Mouse (Mus musculus): ENCODE results near the gene Fam169b. TPM values are rescaled to one million over a fixed set of nuclear protein-coding genes. Genes with fewer than 3 reads are reported as not detected.
"Not testable (repeated sequence)": the region's sequence is repeated elsewhere in the genome, so short reads cannot be mapped to it uniquely, and the experiment has no call there.

Gene Fam169b
- total and polyA plus RNA-seq, 3 experiments = 0.16 to 0.61 TPM; not detected in 1

DNA sequence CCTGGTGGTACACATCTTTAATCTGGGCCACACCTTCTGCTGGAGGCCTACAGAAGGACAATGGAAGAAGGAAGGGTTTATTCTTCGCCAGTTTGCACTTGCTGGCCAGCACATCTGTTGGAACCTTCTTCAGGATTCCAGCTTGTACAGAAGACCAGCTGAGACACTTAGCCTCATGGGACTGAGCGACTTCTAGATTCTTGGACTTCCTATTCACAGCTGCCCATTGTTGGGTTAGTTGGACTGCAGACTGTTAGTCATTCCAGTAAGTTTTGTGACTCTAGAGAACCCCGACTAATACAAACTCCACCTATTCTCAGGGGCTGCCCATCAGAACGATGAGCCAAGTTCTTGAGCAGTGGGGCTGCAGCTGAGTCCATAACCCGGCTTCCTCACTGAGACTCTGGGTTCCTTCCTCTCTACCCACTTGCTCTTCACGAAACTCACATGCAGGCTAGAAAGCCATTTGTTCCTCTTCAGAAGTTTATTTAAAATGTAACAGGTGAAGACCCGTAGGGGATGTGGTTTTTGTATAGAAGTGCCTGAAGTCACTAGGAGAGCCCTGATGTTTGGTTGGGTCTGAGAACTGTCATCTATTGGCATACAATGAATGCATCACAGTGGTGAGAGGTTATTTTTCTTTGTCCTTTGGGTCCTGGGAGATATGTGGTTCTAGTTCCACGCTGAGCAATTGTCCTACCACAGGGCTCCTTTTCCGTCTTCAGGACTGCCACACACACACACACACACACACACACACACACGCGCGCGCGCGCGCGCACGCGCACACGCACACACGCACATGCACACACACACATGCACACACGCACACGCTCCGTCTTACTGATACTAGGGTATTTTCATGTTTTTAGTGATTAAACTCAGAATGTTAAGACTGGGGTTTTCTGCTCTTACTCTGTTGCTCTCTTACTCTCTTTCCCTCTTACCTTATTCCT is 13.2 kb downstream of the Fam169b start:
- Histone ChIP-seq H3K36me3 (ENCODE audit: control insufficient read depth, insufficient read depth, low read length) (no peaks in the 10 kb centered on the region), H3K4me3 (no peak overlapping the region), H3K4me1 (ENCODE audit: control insufficient read depth, insufficient read depth, low read length) (peaks cover 6% of the 10 kb centered on the region), H3K79me2 (replicated peaks; ENCODE audit: control insufficient read depth, insufficient read depth, low read length) (no peaks in the 10 kb centered on the region), H3K27ac (no peak overlapping the region), H3K27me3 (ENCODE audit: control insufficient read depth, insufficient read depth, low read length) (no peaks in the 10 kb centered on the region), H3K9ac (ENCODE audit: low read depth, low read length) (no peak overlapping the region)
- peak in 1 of 2 experiments; percentile 19 for DNase-seq
- no peak for TF ChIP-seq EP300 (IDR thresholded peaks at IDR 0.05; ENCODE audit: insufficient read depth, low read depth, low read length)
- no peak for TF ChIP-seq CTCF (IDR thresholded peaks at IDR 0.05)
- no peak for TF ChIP-seq POLR2A (IDR thresholded peaks at IDR 0.05; ENCODE audit: insufficient read depth, low read depth, low read length)
- intact Hi-C loops (cut with DNase I) = loop anchor here (5.0 kb wide), 1 partner anchor 65 kb away; no protein-coding TSS in a partner anchor
- 80% methylated on average over 24 of the region's 24 CpGs for WGBS

DNA sequence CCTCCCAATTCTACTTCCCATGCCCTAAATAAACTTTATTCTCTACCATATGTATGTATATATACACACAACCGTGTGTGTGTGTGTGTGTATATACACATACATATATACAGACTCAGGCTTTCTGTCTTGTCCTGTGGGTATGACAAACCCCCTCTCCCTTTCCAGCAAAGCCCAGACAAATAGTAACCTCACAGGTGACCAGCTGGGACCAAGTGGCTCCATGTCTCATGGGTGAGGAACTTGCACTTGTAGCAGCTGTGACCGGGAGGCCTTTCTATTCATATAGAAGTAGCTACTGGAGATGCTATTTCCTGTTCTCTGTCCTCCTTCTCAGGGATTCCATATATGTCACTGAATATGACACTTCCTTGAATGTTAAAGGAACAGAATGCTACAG is 13.9 kb downstream of the Fam169b start:
- Histone ChIP-seq H3K36me3 (ENCODE audit: control insufficient read depth, insufficient read depth, low read length) (no peaks in the 10 kb centered on the region), H3K79me2 (replicated peaks; ENCODE audit: control insufficient read depth, insufficient read depth, low read length) (no peaks in the 10 kb centered on the region), H3K4me3 (no peak overlapping the region), H3K4me1 (ENCODE audit: control insufficient read depth, insufficient read depth, low read length) (peaks cover 6% of the 10 kb centered on the region), H3K9ac (ENCODE audit: low read depth, low read length) (no peak overlapping the region), H3K27ac (no peak overlapping the region), H3K27me3 (ENCODE audit: control insufficient read depth, insufficient read depth, low read length) (no peaks in the 10 kb centered on the region)
- DNase-seq = no peak
- TF ChIP-seq CTCF (IDR thresholded peaks at IDR 0.05) = no peak
- 67% methylated on average over 2 of the region's 2 CpGs for WGBS
- intact Hi-C loops (cut with DNase I) = loop anchor here (5.0 kb wide), 1 partner anchor 65 kb away; no protein-coding TSS in a partner anchor

DNA sequence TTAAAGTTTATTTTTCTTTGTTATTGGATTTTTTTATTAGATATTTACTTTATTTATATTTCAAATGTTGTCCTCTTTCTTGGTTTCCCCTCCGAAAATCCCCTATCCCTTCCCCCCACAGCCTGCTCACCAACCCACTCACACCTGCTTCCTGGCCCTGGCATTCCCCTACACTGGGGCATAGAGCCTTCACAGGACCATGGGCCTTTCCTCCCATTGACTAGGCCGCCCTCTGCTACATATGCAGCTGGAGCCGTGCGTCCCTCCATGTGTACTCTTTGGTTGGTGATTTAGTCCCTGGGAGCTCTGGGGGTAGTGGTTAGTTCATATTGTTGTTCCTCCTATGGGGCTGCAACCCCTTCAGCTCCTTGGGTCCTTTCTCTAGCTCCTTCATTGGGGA is 14.4 kb downstream of the Fam169b start:
- intact Hi-C loops (cut with DNase I) = loop anchor here (5.0 kb wide), 1 partner anchor 66 kb away; no protein-coding TSS in a partner anchor
- not testable (repeated sequence) for H3K27ac ChIP-seq; H3K27me3 ChIP-seq (ENCODE audit: control insufficient read depth, insufficient read depth, low read length); H3K36me3 ChIP-seq (ENCODE audit: control insufficient read depth, insufficient read depth, low read length); DNase-seq; H3K9ac ChIP-seq (ENCODE audit: low read depth, low read length); H3K4me3 ChIP-seq; H3K79me2 ChIP-seq (replicated peaks; ENCODE audit: control insufficient read depth, insufficient read depth, low read length); H3K4me1 ChIP-seq (ENCODE audit: control insufficient read depth, insufficient read depth, low read length)
- WGBS = 76% methylated on average over 4 of the region's 4 CpGs

DNA sequence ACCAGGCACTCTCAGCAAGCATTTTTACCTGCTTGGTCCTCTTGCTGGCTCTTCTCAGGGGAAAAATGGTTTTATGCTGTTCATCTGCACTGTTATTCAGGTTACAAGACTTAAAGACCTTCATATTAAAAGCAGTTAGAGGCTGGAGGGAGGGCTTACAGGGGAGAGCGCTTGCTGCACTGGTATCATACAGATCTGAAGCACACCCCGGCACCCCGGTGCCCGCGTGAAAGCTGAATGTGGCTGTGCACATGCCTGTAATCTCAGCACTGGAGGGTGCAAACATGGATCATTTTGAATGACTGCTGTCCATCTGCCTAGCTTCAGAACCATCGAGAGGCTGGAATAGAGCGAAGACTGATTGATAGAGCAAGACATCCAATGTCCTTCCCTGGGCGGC is 15.4 kb downstream of the Fam169b start:
- no peak for DNase-seq
- H3K4me1 ChIP-seq (ENCODE audit: control insufficient read depth, insufficient read depth, low read length) = peaks cover 6% of the 10 kb centered on the region
- H3K27ac ChIP-seq = no peak overlapping the region
- no peaks in the 10 kb centered on the region for H3K36me3 ChIP-seq (ENCODE audit: control insufficient read depth, insufficient read depth, low read length)
- no peak overlapping the region for H3K4me3 ChIP-seq
- intact Hi-C loops (cut with DNase I) = loop anchor here (5.0 kb wide), 1 partner anchor 67 kb away; no protein-coding TSS in a partner anchor
- TF ChIP-seq EP300 (IDR thresholded peaks at IDR 0.05; ENCODE audit: insufficient read depth, low read depth, low read length) = no peak
- no peak for TF ChIP-seq POLR2A (IDR thresholded peaks at IDR 0.05; ENCODE audit: insufficient read depth, low read depth, low read length)
- TF ChIP-seq CTCF (IDR thresholded peaks at IDR 0.05) = no peak
- H3K79me2 ChIP-seq (replicated peaks; ENCODE audit: control insufficient read depth, insufficient read depth, low read length) = no peaks in the 10 kb centered on the region
- no peak overlapping the region for H3K9ac ChIP-seq (ENCODE audit: low read depth, low read length)
- no peaks in the 10 kb centered on the region for H3K27me3 ChIP-seq (ENCODE audit: control insufficient read depth, insufficient read depth, low read length)
- WGBS = 92% methylated on average over 8 of the region's 8 CpGs

DNA sequence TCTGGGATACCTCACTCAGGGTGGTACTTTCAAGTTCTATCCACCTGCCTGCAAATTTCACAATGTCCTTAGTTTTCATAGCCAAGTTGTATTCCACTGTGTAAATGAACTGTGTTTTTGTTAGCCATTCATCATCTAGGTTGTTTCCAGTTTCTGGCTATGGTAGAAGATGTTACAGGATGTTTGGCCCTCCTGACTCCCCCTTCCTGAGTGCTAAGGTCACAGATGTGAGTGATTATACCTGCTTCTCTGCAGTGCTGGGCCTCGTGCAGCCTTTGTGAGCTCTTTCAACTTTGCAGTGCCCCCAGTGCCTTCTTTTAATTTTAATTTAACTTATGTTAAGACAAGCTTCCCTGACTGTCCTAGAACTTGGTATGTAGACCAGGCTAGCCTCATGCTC is 18.0 kb downstream of the Fam169b start:
- Histone ChIP-seq H3K36me3 (ENCODE audit: control insufficient read depth, insufficient read depth, low read length) (no peaks in the 10 kb centered on the region), H3K4me1 (ENCODE audit: control insufficient read depth, insufficient read depth, low read length) (no peaks in the 10 kb centered on the region), H3K27me3 (ENCODE audit: control insufficient read depth, insufficient read depth, low read length) (no peaks in the 10 kb centered on the region), H3K9ac (ENCODE audit: low read depth, low read length) (no peak overlapping the region), H3K27ac (no peak overlapping the region), H3K79me2 (replicated peaks; ENCODE audit: control insufficient read depth, insufficient read depth, low read length) (no peaks in the 10 kb centered on the region), H3K4me3 (no peak overlapping the region)
- intact Hi-C loops (cut with DNase I) = loop anchor here (10.0 kb wide), 1 partner anchor 107 kb away; no protein-coding TSS in a partner anchor
- TF ChIP-seq CTCF (IDR thresholded peaks at IDR 0.05) (no peak), POLR2A (IDR thresholded peaks at IDR 0.05; ENCODE audit: insufficient read depth, low read depth, low read length) (no peak), EP300 (IDR thresholded peaks at IDR 0.05; ENCODE audit: insufficient read depth, low read depth, low read length) (no peak)
- no peak for DNase-seq
- 64% methylated on average over 1 of the region's 1 CpGs for WGBS

All from heart, adult 2 months (tissue).